Mouse (Mus musculus) CD4-positive, CD25-positive, alpha-beta regulatory T cell, adult 4 months (primary cell): ENCODE results near the gene Acer3. TPM values are rescaled to one million over a fixed set of nuclear protein-coding genes. Genes with fewer than 3 reads are reported as not detected.

ENCODE experiments used
- ATAC-seq: one replicate; pipeline ENCODE4 v1.8.0; 2017
- polyA plus RNA-seq, 2 experiments: library from polyadenylated mRNA; unstranded; fragments of 100-300 nt; shearing (Covaris generic); gene quantifications; one replicate each; pipeline ENCODE4 v1.2.1; 2017

Gene Acer3
- polyA plus RNA-seq, 2 experiments from 2014 or later: 9.3 to 17.1 TPM

GRCm38 (mm10) chr7:98177929-98178559, 143.0 kb downstream of the Acer3 start, which contains the start of gene Capn5:
TSS of gene Capn5 (minus strand) at chr7:98178274.
- ATAC-seq: peak; percentile 83

- ATAC-seq: no peak
Observed at GRCm38 (mm10) chr7:98177566-98177928, 143.5 kb downstream of the Acer3 start.

GRCm38 (mm10) chr7:98177071-98177485, 143.9 kb downstream of the Acer3 start:
- ATAC-seq: no peak

- ATAC-seq: no peak
Observed at GRCm38 (mm10) chr7:98176322-98177070, 144.5 kb downstream of the Acer3 start.

- ATAC-seq: no peak
Observed at GRCm38 (mm10) chr7:98174883-98175755, 145.9 kb downstream of the Acer3 start.

GRCm38 (mm10) chr7:98173408-98173807, 147.6 kb downstream of the Acer3 start:
- ATAC-seq: no peak

GRCm38 (mm10) chr7:98172661-98173060, 148.3 kb downstream of the Acer3 start:
- no peak for ATAC-seq

GRCm38 (mm10) chr7:98171141-98172073, 149.6 kb downstream of the Acer3 start:
- no peak for ATAC-seq

- peak; percentile 82 for ATAC-seq
Observed at GRCm38 (mm10) chr7:98164999-98165528, 155.9 kb downstream of the Acer3 start.

- ATAC-seq: no peak
Observed at GRCm38 (mm10) chr7:98164382-98164998, 156.5 kb downstream of the Acer3 start.

- ATAC-seq: no peak
Observed at GRCm38 (mm10) chr7:98163700-98164099, 157.3 kb downstream of the Acer3 start.

GRCm38 (mm10) chr7:98162239-98162638, 158.8 kb downstream of the Acer3 start:
- no peak for ATAC-seq

GRCm38 (mm10) chr7:98160041-98160740, 160.8 kb downstream of the Acer3 start:
- no peak for ATAC-seq

- ATAC-seq: no peak
Observed at GRCm38 (mm10) chr7:98158481-98158880, 162.5 kb downstream of the Acer3 start.

- no peak for ATAC-seq
Observed at GRCm38 (mm10) chr7:98157636-98158332, 163.2 kb downstream of the Acer3 start.

Other genes with a start within 250 kb of the Acer3 start
- 1 to 10 TPM; 1.0 to 3.1 TPM for gene Myo7a, start 201.7 kb downstream of the Acer3 start, polyA plus RNA-seq
- not detected for gene Omp, start 175.7 kb downstream of the Acer3 start, polyA plus RNA-seq
- 1 to 10 TPM in 1 of 2 experiments, under 1 TPM in 1; 0.90 to 1.5 TPM for gene Capn5, start 142.9 kb downstream of the Acer3 start, polyA plus RNA-seq
- gene B3gnt6, start 121.7 kb downstream of the Acer3 start, polyA plus RNA-seq: not detected
- not detected for gene Tsku, start 40.1 kb upstream of the Acer3 start, polyA plus RNA-seq
- gene Gucy2d, start 119.2 kb upstream of the Acer3 start, polyA plus RNA-seq: not detected
- 10 to 100 TPM; 55.1 to 95.2 TPM for gene Lrrc32, start 168.1 kb upstream of the Acer3 start, polyA plus RNA-seq